Mouse (Mus musculus) inflammation-experienced regulatory T-cells, adult 16 weeks (primary cell): ENCODE measurements around the gene Olfr116. TPM values are rescaled to one million over a fixed set of nuclear protein-coding genes. Genes with fewer than 3 reads are reported as not detected.

Source experiments
- polyA plus RNA-seq: library from polyadenylated mRNA; unstranded; fragments of 100-300 nt; shearing (Covaris generic); gene quantifications from one replicate; pipeline ENCODE4 v1.2.1, GENCODE M21; 2017

The Olfr116 gene
- not detected for polyA plus RNA-seq

DNA sequence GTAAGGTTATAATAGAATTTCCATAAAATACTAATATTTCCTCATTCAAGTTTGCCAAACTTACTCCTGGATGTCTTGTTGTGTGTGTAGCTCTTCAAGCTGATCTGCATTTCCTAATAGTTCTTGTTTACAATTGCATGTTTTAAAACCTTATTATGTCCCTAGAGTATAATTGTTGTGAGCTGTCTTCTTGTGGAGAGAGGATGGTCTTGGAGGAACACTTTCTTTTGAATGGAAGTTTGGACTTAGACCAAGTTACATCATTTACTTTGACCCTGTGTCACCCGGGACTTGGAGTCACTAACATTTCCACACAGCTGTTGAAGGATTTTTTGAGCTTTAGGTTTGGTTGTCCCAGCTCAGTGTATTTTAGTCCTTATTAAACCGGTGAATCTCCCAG lies at the start of gene Olfr116, which contains the start of gene Olfr115:
TSS of gene Olfr116 (minus strand) at position 191 of the 400 bp plus-strand sequence.
TSS of gene Olfr115 (minus strand) at position 101 of the 400 bp plus-strand sequence.

DNA sequence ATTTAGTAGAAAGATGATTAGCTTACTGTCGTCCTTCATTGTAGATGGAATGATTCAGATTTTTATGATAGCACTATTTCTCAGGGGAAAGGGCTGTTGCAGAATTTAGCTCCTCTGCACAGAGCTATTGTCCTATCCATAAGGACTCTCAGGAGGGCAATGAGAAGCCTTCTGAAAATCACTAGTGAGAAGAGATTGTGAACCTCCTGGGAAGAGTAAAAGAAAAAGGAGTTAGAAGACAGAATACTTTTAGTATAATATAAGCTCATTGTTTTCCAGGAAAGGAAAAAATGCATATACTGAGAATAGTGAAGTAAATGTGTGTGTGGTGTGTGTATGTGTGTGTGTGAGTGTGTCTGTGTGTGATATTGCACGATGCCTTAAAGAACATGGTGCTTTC lies 39.7 kb upstream of the Olfr116 start, which contains the start of gene Olfr118:
TSS of gene Olfr118 (plus strand) at position 301 of the 400 bp plus-strand sequence.

DNA sequence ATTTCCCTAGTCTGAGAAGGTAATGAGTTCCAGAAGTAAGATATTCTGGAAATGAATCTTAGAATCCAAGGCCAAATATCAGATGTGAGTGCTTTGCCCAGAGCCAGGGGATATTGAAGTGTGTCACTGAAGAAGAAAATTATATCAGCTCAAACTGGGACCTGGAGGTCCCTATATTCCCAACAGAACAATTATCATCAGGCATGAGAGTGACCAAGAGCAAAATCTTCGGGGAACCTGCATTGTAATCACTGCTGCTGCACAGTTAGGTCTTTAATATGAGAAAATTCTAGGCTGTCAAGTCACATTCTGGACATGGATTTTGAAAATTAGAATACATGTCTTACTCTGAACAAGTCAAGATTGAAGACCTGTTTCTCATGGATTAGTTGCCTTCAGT lies 36.7 kb upstream of the Olfr116 start, which contains the start of gene Olfr117:
TSS of gene Olfr117 (minus strand) at position 101 of the 400 bp plus-strand sequence.

DNA sequence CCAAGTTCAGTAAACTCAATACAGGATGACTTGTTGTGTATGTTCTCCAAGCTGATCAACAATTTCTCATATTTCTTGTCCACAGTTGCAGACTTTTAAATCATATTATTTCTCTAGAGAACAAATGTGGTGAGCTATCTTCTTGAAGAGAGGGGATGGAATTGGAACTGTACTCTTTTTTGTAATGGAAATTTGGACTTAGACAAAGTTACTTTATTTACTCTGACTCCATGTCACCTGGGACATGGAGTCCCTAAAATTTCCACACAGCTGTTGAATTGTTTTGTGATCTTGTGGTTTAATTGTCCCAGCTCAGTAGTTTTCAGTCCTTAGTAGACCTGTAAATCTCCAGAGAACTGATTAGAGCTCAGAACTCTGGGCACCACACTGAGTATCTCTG lies 34.4 kb downstream of the Olfr116 start, which contains the start of gene Olfr114:
TSS of gene Olfr114 (minus strand) at position 101 of the 400 bp plus-strand sequence.

DNA sequence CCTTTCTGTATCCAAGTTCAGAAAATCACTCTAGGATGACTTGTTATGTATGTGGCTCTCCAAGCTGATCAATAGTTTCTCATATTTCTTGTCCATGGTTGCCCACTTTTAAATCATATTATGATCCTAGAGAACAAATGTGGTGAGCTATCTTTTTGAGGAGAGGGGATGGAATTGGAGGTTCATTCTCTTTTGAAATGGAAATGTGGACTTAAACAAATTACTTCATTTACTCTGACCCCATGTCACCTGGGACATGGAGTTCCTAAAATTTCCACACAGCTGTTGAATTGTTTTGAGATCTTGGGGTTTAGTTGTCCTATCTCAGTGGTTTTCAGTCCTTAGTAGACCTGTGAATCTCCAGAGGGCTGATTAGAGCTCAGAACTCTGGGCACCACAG lies 49.4 kb downstream of the Olfr116 start, which contains the start of gene Olfr113:
TSS of gene Olfr113 (minus strand) at position 101 of the 400 bp plus-strand sequence.

Other genes with a start within 250 kb of the Olfr116 start
- not detected for gene Olfr105-ps, start 248.2 kb downstream of the Olfr116 start, polyA plus RNA-seq
- not detected for gene Olfr106-ps, start 236.8 kb downstream of the Olfr116 start, polyA plus RNA-seq
- 0.09 TPM for gene Olfr107, start 228.0 kb downstream of the Olfr116 start, polyA plus RNA-seq
- not detected for gene Olfr108, start 181.7 kb downstream of the Olfr116 start, polyA plus RNA-seq
- not detected for gene Olfr109, start 168.3 kb downstream of the Olfr116 start, polyA plus RNA-seq
- gene H2-M2, start 143.6 kb downstream of the Olfr116 start, polyA plus RNA-seq, result not detected
- gene Olfr110, start 134.7 kb downstream of the Olfr116 start, polyA plus RNA-seq, result not detected
- not detected for gene Olfr111, start 119.2 kb downstream of the Olfr116 start, polyA plus RNA-seq
- 0.24 TPM for gene Olfr112, start 57.7 kb downstream of the Olfr116 start, polyA plus RNA-seq
- gene Olfr113, start 49.5 kb downstream of the Olfr116 start, polyA plus RNA-seq, result not detected
- not detected for gene Olfr114, start 34.5 kb downstream of the Olfr116 start, polyA plus RNA-seq
- not detected for gene Olfr115, start 90 bp downstream of the Olfr116 start, polyA plus RNA-seq
- not detected for gene Olfr117, start 36.6 kb upstream of the Olfr116 start, polyA plus RNA-seq
- not detected for gene Olfr118, start 39.8 kb upstream of the Olfr116 start, polyA plus RNA-seq
- gene Olfr119, start 69.4 kb upstream of the Olfr116 start, polyA plus RNA-seq, result not detected
- gene Olfr120, start 94.6 kb upstream of the Olfr116 start, polyA plus RNA-seq, result not detected
- not detected for gene Olfr121, start 121.7 kb upstream of the Olfr116 start, polyA plus RNA-seq
- gene Olfr122, start 141.4 kb upstream of the Olfr116 start, polyA plus RNA-seq, result not detected
- gene Olfr123, start 166.3 kb upstream of the Olfr116 start, polyA plus RNA-seq, result not detected
- not detected for gene Olfr124, start 172.7 kb upstream of the Olfr116 start, polyA plus RNA-seq
- not detected for gene Olfr125, start 205.8 kb upstream of the Olfr116 start, polyA plus RNA-seq
- gene Olfr126, start 220.3 kb upstream of the Olfr116 start, polyA plus RNA-seq, result not detected